Mouse (Mus musculus) MEL (cell line): ENCODE results near the gene Ccdc9b.

Experiments used
- BHLHE40 ChIP-seq: IDR thresholded peaks from 2 replicates; pipeline ENCODE4 v1.6.1; 2012; ENCODE audit warnings: low read depth, mild to moderate bottlenecking, inconsistent platforms, low read length, improper control_type of control experiment, borderline replicate concordance
- CTCF ChIP-seq, 3 experiments: IDR thresholded peaks in 2 of 3; conservative IDR thresholded peaks in 1 of 3; 2 replicates each; pipeline ENCODE4 v1.5.1; 2011 to 2012; ENCODE audit warnings: low read length in 3 of 3, low read depth in 2 of 3, mild to moderate bottlenecking in 2 of 3, improper control_type of control experiment in 1 of 3, inconsistent platforms in 1 of 3, mixed read lengths in 1 of 3, moderate library complexity in 1 of 3; ENCODE audit not compliant: control insufficient read depth in 1 of 3, insufficient read depth in 1 of 3, poor library complexity in 1 of 3, severe bottlenecking in 1 of 3
- ELF1 ChIP-seq: IDR thresholded peaks from 2 replicates; pipeline ENCODE4 v1.6.1; 2014; ENCODE audit warnings: low read depth, mild to moderate bottlenecking, inconsistent platforms, low read length, improper control_type of control experiment, moderate library complexity
- EP300 ChIP-seq, 2 experiments: IDR thresholded peaks; 2 replicates each; pipeline ENCODE4 v1.6.1; 2011; ENCODE audit warnings: improper control_type of control experiment in 2 of 2, low read length in 2 of 2, low read depth in 1 of 2, mild to moderate bottlenecking in 1 of 2
- ETS1 ChIP-seq: IDR thresholded peaks from 2 replicates; pipeline ENCODE4 v1.6.1; 2012; ENCODE audit warnings: low read depth, mild to moderate bottlenecking, inconsistent platforms, low read length, improper control_type of control experiment, moderate library complexity
- GATA1 ChIP-seq: IDR thresholded peaks from 2 replicates; pipeline ENCODE4 v1.6.1; 2011; ENCODE audit warnings: low read depth, low read length, improper control_type of control experiment
- MAX ChIP-seq: IDR thresholded peaks from 2 replicates; pipeline ENCODE4 v1.6.1; 2011; ENCODE audit warnings: low read length, improper control_type of control experiment
- POLR2A ChIP-seq, 2 experiments: IDR thresholded peaks; 2 replicates each; pipeline ENCODE4 v1.6.1; 2011 to 2012; ENCODE audit warnings: low read length in 2 of 2, mild to moderate bottlenecking in 2 of 2, control low read depth in 1 of 2, improper control_type of control experiment in 1 of 2, low read depth in 1 of 2, moderate library complexity in 1 of 2; ENCODE audit not compliant: control insufficient read depth in 1 of 2, insufficient read depth in 1 of 2, poor library complexity in 1 of 2
- POLR2AphosphoS2 ChIP-seq: IDR thresholded peaks from 2 replicates; pipeline ENCODE4 v1.6.1; 2011; ENCODE audit warnings: low read length, improper control_type of control experiment
- TBP ChIP-seq: IDR thresholded peaks from 2 replicates; pipeline ENCODE4 v1.8.0; 2011; ENCODE audit warnings: low read depth, low read length, improper control_type of control experiment
- USF1 ChIP-seq: IDR thresholded peaks from 2 replicates; pipeline ENCODE4 v1.6.1; 2014; ENCODE audit warnings: low read depth, mild to moderate bottlenecking, inconsistent platforms, low read length, improper control_type of control experiment, moderate library complexity
- ZKSCAN1 ChIP-seq: IDR thresholded peaks from 2 replicates; pipeline ENCODE4 v1.6.1; 2012; ENCODE audit warnings: low read depth, mild to moderate bottlenecking, inconsistent platforms, low read length, improper control_type of control experiment, moderate library complexity

- TF ChIP-seq GATA1, result no peak
- no peak for TF ChIP-seq POLR2AphosphoS2
- TF ChIP-seq POLR2A (IDR thresholded peaks at IDR 0.05; ENCODE audit: control insufficient read depth in 1 of 2, insufficient read depth in 1 of 2, low read depth in 1 of 2, low read length in 2 of 2, poor library complexity in 1 of 2), result no peak
- 0 out of 2 replicates have a peak, but pooled peaks have one; percentile 23 for TF ChIP-seq TBP
- TF ChIP-seq BHLHE40, result 0 out of 2 replicates have a peak, but pooled peaks have one; percentile 21
- TF ChIP-seq CTCF (IDR thresholded peaks at IDR 0.05 in 2 of 3, conservative IDR thresholded peaks at IDR 0.05 in 1 of 3; ENCODE audit: control insufficient read depth in 1 of 3, insufficient read depth in 1 of 3, low read depth in 2 of 3, low read length in 3 of 3, poor library complexity in 1 of 3, severe bottlenecking in 1 of 3), result peak; percentile 52 to 72 (median 58)
- TF ChIP-seq EP300 (IDR thresholded peaks at IDR 0.05; ENCODE audit: low read depth in 1 of 2, low read length in 2 of 2), result no peak
- TF ChIP-seq ELF1, result no peak
- TF ChIP-seq MAX, result peak; percentile 70
- no peak for TF ChIP-seq ZKSCAN1
- 0 out of 2 replicates have a peak, but pooled peaks have one; percentile 13 for TF ChIP-seq USF1
- TF ChIP-seq ETS1, result no peak
Observed at GRCm38 (mm10) chr2:118764094-118764831, 1.8 kb upstream of the Ccdc9b start.
